Mouse (Mus musculus): ENCODE measurements around the gene Enthd1. TPM values are rescaled to one million over a fixed set of nuclear protein-coding genes. Genes with fewer than 3 reads are reported as not detected.
"Not testable (repeated sequence)": the region's sequence is repeated elsewhere in the genome, so short reads cannot be mapped to it uniquely, and the experiment has no call there.

Enthd1 gene
- polyA plus RNA-seq, 1 experiment, result 29.0 TPM

DNA sequence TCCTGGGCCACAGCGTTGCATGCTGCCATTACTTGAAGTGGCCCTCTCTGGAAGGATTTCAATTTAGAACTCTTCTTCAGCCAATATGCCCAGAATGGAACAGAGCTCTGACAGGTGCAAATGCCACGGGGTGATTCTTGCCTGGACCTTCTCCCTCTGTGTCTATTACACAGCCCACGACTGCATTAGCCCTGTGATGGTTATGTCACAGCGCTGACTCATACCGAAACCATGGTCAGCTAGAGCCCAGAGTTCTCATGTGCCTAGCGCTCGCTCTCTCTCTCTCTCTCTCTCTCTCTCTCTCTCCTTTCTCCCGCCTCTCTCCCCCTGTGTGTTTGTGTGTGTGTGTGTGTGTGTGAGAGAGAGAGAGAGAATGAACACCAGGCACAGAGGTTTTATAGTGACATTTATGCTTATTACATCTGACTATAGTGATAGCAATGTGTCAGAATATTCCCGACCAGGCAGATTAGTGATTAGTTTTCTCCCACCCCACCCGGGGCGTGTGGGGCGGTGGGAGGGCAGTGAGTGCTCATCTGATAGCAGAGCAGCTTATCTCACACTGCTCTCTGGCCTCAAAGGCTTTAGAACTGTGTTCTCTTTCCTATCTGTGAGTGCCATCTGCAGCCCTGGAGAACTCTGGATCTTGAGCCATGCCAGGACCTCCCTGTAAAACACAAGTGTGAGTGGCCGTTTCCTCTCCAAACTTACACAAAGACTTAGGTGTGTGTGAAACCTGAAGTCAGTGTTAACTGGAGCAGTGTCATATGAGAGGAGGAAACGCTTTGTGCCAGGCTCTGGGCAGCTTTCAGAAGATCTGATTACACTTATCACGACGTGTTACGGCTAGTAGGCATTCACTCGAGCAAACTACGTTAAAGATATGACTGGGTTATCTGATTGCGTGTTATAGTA is 17.9 kb upstream of the Enthd1 start:
- H3K27me3 ChIP-seq (ENCODE audit: control insufficient read depth, insufficient read depth, low read length), result no peaks in the 10 kb centered on the region
- no peaks in the 10 kb centered on the region for H3K36me3 ChIP-seq (ENCODE audit: control insufficient read depth, insufficient read depth, low read length)
- no peak for TF ChIP-seq CTCF (IDR thresholded peaks at IDR 0.05; ENCODE audit: control insufficient read depth, insufficient read depth, insufficient replicate concordance, low read depth, low read length)
- no peak for TF ChIP-seq POLR2A (IDR thresholded peaks at IDR 0.05; ENCODE audit: control insufficient read depth, low read depth, low read length)
- peaks cover 2% of the 10 kb centered on the region for H3K4me1 ChIP-seq (ENCODE audit: control insufficient read depth, insufficient read depth, low read length)
- no peak overlapping the region for H3K27ac ChIP-seq (ENCODE audit: control insufficient read depth, insufficient read depth, low read depth, low read length)
- no peak overlapping the region for H3K4me3 ChIP-seq (ENCODE audit: control insufficient read depth, low read depth, low read length)

DNA sequence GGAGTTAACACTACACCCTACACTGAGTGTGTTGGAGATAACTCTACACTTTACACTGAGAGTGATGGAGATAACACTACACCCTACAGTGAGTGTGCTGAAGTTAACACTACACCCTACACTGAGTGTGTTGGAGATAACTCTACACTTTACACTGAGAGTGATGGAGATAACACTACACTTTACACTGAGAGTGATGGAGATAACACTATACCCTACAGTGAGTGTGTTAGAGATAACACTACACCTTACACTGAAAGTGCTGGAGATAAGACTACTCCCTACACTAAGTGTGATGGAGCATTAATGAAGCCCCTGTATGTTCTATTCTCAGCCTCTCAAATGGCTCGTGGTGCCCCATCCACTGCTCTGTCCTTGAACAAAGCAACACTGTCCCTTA is 15.6 kb upstream of the Enthd1 start:
- not testable (repeated sequence) for H3K4me3 ChIP-seq (ENCODE audit: control insufficient read depth, low read depth, low read length); H3K36me3 ChIP-seq (ENCODE audit: control insufficient read depth, insufficient read depth, low read length); H3K27me3 ChIP-seq (ENCODE audit: control insufficient read depth, insufficient read depth, low read length); H3K4me1 ChIP-seq (ENCODE audit: control insufficient read depth, insufficient read depth, low read length); H3K27ac ChIP-seq (ENCODE audit: control insufficient read depth, insufficient read depth, low read depth, low read length)

DNA sequence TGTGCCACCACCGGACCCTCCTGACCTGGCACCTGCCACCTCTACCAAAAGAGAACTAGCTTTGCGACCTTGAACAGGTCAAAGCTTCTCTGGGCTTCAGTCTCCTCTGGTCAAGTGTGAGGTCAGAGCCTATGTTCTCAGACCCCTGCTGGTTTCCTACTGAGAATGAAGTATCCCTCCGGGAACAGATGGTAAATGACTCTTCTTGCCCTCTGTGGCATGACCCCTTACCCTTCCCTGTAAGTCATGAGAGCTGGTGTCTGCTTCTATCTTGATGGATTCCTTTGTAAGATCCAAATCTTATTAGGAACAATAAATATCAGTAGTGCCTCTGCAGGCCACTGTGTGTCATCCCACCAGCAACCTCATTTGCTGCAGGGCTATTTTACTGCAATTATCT is 14.2 kb upstream of the Enthd1 start:
- H3K27me3 ChIP-seq (ENCODE audit: control insufficient read depth, insufficient read depth, low read length), result no peaks in the 10 kb centered on the region

DNA sequence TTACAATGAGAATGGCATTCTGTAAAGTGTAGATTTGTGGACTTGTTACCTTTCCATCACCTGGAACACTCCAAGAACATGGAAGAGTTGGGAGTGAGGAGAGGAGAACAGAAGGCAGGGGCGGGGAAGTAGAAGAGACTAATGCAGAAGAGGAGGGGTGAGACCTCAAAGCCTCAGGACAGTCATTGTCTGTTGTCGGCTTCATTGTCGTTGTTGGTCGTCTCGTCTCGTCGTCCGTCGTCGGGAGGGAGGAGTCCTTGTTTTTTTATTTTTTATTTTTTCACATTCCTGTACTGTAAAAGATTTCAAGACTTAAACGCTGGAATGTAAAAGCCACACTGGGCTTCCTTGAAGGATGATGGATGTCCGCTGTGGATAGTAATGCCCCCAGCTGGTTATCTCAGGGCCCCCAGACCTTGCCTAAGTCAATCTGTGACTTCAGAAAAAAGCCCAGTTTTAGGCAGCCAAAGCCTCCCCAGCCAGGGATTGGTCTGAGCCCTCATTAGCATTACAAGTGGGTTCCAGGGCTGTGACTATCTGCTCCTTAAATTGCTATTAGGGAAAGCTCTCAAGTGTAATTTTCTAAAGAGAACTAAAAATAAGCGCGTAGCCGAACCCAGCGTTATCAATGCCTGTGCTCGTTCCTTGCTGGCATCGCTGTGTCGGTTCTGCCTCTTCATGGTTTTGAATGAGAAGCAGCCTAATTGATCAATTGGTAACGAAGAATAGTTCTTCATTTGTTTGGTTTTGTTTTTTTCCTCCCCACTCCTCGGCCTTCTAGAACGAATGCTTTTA is 12.4 kb upstream of the Enthd1 start:
- TF ChIP-seq CTCF (IDR thresholded peaks at IDR 0.05; ENCODE audit: control insufficient read depth, insufficient read depth, insufficient replicate concordance, low read depth, low read length), result no peak
- no peak for TF ChIP-seq POLR2A (IDR thresholded peaks at IDR 0.05; ENCODE audit: control insufficient read depth, low read depth, low read length)
- no peak overlapping the region for H3K4me3 ChIP-seq (ENCODE audit: control insufficient read depth, low read depth, low read length)
- H3K4me1 ChIP-seq (ENCODE audit: control insufficient read depth, insufficient read depth, low read length), result no peaks in the 10 kb centered on the region
- no peaks in the 10 kb centered on the region for H3K27me3 ChIP-seq (ENCODE audit: control insufficient read depth, insufficient read depth, low read length)
- H3K36me3 ChIP-seq (ENCODE audit: control insufficient read depth, insufficient read depth, low read length), result no peaks in the 10 kb centered on the region
- no peak overlapping the region for H3K27ac ChIP-seq (ENCODE audit: control insufficient read depth, insufficient read depth, low read depth, low read length)

More for the DNA sequence above, 14.2 kb upstream of the Enthd1 start:
- H3K36me3 ChIP-seq (ENCODE audit: control insufficient read depth, insufficient read depth, low read length), result no peaks in the 10 kb centered on the region
- TF ChIP-seq CTCF (IDR thresholded peaks at IDR 0.05; ENCODE audit: control insufficient read depth, insufficient read depth, insufficient replicate concordance, low read depth, low read length), result no peak
- no peak for TF ChIP-seq POLR2A (IDR thresholded peaks at IDR 0.05; ENCODE audit: control insufficient read depth, low read depth, low read length)
- H3K4me3 ChIP-seq (ENCODE audit: control insufficient read depth, low read depth, low read length), result no peak overlapping the region
- no peaks in the 10 kb centered on the region for H3K4me1 ChIP-seq (ENCODE audit: control insufficient read depth, insufficient read depth, low read length)
- H3K27ac ChIP-seq (ENCODE audit: control insufficient read depth, insufficient read depth, low read depth, low read length), result no peak overlapping the region

DNA sequence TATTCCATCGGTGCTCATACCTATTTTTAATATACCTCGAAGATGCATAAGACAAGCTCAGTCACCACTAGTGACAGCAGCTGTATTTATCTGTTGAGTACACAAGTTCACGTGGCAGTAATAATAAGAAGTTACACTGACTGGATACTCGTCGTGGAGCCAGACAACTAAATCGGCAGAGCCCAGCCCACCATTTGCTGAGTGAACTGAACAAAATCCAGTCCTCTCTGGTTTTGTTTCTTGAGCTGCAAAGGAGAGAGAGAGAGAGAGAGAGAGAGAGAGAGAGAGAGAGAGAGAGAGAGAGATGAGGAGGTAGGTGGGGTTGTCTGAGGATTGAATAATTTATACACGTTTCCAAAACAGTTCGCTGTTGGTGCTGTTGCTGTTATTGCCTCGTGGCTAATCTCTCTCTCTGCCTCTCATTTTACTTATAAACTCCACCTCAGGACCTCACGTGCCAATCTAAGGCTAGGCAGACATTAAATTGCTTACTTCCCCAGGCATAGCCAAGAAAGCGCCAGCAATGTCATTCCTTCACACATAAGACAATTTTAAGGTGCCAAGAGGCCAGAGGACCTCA is 11.5 kb upstream of the Enthd1 start:
- no peak overlapping the region for H3K4me3 ChIP-seq (ENCODE audit: control insufficient read depth, low read depth, low read length)
- TF ChIP-seq CTCF (IDR thresholded peaks at IDR 0.05; ENCODE audit: control insufficient read depth, insufficient read depth, insufficient replicate concordance, low read depth, low read length) (no peak), POLR2A (IDR thresholded peaks at IDR 0.05; ENCODE audit: control insufficient read depth, low read depth, low read length) (no peak)
- H3K27ac ChIP-seq (ENCODE audit: control insufficient read depth, insufficient read depth, low read depth, low read length), result no peak overlapping the region
- H3K36me3 ChIP-seq (ENCODE audit: control insufficient read depth, insufficient read depth, low read length), result no peaks in the 10 kb centered on the region
- H3K27me3 ChIP-seq (ENCODE audit: control insufficient read depth, insufficient read depth, low read length), result no peaks in the 10 kb centered on the region
- H3K4me1 ChIP-seq (ENCODE audit: control insufficient read depth, insufficient read depth, low read length), result no peaks in the 10 kb centered on the region

DNA sequence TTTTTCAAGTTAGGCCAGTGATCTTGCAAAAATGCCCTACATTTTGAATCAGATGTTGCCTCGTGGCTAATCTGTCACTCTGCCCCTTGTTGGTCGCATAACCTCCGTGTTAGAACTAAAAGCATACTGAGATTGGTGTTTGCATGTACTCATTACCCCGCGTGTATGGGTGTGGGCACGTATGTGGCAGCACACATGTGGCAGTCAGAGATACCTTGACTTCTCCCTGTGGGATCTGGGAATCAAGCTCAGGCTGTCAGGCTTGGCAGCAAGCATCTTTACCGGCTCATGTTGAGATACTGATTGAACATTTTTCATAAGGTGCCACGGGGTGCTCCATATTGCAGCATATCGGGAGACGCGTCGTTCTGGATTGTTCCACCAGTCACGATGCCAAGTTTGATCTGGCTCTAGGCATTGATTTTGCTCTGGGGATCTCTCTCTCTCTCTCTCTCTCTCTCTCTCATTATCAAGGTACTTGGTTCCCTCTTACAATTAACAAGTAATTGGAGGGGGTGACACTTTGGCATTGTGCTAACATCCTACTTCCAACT is 10.9 kb upstream of the Enthd1 start:
- no peak overlapping the region for H3K27ac ChIP-seq (ENCODE audit: control insufficient read depth, insufficient read depth, low read depth, low read length)
- TF ChIP-seq POLR2A (IDR thresholded peaks at IDR 0.05; ENCODE audit: control insufficient read depth, low read depth, low read length), result no peak
- TF ChIP-seq CTCF (IDR thresholded peaks at IDR 0.05; ENCODE audit: control insufficient read depth, insufficient read depth, insufficient replicate concordance, low read depth, low read length), result no peak
- no peak overlapping the region for H3K4me3 ChIP-seq (ENCODE audit: control insufficient read depth, low read depth, low read length)
- H3K27me3 ChIP-seq (ENCODE audit: control insufficient read depth, insufficient read depth, low read length), result no peaks in the 10 kb centered on the region
- H3K4me1 ChIP-seq (ENCODE audit: control insufficient read depth, insufficient read depth, low read length), result no peaks in the 10 kb centered on the region
- no peaks in the 10 kb centered on the region for H3K36me3 ChIP-seq (ENCODE audit: control insufficient read depth, insufficient read depth, low read length)

All from testis, adult 2 months (tissue).